Mouse (Mus musculus) right cerebral cortex, postnatal 25 days (tissue): Measurements from ENCODE around the gene Lin9.
A peak's percentile ranks its signal among the peaks of the same experiment; 100 is the strongest.

Source experiments
- DNase-seq: peaks from one replicate; pipeline ENCODE4 v3.0.0; 2022

Lin9 gene

DNA sequence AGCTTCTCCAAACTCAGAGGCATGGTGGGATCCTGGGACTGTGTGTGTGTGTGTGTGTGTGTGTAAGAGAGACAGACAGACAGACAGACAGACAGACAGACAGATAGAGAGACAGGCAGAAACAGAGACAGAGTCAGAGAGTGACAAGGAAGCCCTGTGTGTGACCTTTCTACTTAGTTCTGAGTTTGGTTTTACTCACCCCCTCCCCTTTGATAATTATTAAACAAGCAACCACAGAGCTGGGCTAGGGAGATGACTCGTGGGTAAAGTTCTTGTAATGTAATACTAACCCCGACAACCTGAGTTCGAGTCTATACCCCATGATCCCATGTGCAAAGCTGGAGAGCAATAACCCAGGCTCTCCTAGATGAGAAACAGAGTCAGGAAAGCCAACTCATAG, 66.9 kb downstream of the Lin9 start:
- DNase-seq, result no peak

GRCm38 (mm10) chr1:180708935-180709776, 68.2 kb downstream of the Lin9 start:
- no peak for DNase-seq

GRCm38 (mm10) chr1:180718756-180719155, 77.8 kb downstream of the Lin9 start:
- no peak for DNase-seq

- DNase-seq, result no peak
Measured at GRCm38 (mm10) chr1:180719483-180719882, 78.5 kb downstream of the Lin9 start.

DNA sequence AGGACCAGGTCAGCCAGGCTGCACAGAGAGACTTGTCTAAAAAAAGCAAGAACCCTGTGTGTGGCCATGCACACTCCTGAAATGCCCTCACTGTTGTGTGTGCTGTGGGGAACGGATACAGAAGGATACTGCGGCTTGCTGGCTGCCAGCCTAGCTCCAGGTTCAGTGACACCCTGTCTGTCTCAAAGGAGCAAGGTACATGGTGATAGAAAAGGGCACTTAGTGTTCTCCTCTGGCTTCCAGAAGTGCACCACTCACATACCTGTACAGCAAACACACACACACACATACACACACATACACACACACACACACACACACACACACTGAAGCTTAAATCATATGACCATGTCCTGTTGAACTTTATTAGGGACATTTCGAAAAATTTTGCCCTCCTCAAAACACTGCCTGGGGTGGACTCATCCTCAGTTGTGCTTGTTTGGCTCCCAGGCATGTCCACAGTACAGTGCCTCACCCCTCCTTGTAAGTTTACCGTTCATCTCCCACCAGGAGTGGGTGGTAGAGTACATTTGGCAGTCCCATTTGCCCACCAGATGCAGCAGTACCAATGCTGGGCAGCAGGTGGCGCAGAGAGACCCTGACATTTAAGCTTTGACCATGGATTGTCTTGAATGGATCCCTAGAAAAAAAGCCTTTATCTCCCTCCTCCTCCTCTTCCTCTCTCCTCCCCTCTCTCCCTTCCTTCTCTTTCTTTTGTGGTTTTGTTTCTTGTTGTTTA, 79.2 kb downstream of the Lin9 start:
- peak; percentile 34 for DNase-seq

DNA sequence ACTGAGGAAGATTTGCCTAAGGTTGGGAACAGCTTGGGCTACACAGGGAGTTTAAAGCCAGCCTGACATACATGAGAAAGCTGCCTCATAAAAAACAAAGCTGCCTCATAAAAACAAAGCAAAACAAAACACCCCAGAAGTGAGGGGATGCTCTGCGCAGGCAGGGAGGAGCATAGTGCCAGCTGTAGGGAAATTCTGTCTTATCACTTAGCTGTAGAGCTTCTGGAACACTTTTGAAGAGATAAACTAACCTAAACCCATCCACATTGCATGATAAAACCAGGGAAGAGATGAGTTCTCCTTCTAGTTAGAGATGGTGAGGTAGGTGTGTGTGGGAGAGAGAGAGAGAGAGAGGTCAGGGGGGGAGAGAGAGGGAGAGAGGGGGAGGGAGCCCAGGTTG, 81.7 kb downstream of the Lin9 start:
- DNase-seq, result no peak

- no peak for DNase-seq
Measured at GRCm38 (mm10) chr1:180723701-180724238, 82.8 kb downstream of the Lin9 start.

- peak; percentile 92 for DNase-seq
Measured at GRCm38 (mm10) chr1:180725704-180726179, 84.8 kb downstream of the Lin9 start, which contains the start of gene Acbd3. Gene Acbd3 (plus strand): TSS chr1:180726043.

GRCm38 (mm10) chr1:180726183-180726582, 85.2 kb downstream of the Lin9 start:
- no peak for DNase-seq

DNA sequence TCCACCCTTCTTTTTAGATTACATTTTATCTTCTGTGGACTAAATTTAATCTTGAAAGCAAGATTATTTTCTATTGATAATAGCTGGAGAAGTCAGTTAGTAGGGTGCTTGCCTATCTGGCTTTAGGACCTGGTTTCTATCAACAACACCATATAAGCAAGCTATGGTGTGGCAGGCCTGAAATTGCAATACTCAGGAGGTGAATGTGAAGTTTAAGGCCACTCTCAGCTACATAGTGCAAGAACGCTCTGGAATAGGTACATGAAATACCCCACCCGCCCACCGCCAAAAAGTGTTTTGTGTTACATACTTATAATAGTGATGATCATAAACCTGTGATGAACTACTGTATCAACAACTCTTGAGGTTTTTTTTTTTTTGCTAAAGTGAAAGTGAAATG, 88.3 kb downstream of the Lin9 start:
- DNase-seq, result no peak
